Mouse (Mus musculus): ENCODE measurements around the gene Hecw2. TPM values are rescaled to one million over a fixed set of nuclear protein-coding genes. Genes with fewer than 3 reads are reported as not detected.

Gene Hecw2
- polyA plus RNA-seq, 1 experiment from 2014 or later, result 1.7 TPM

DNA sequence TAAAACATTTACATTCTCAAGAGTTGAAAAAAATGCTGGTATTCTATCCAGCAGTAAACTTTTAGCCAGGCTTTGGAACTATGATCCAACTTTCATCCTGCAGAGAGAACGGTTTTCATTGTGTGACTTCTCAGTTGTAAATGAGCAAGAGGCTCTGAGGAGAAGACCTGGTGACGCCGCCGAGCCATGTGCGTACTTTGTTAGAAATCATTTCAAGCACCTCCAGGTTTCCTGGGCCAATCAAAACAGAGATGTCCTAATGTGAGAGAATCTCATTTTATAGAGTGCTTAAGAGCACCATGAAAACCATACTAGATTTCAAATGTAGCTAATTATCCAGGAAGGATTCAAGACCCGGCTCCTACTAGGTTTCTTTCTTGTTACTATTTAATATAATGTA lies 398.7 kb downstream of the Hecw2 start:
- Histone ChIP-seq H3K27me3 (ENCODE audit: control insufficient read depth, insufficient read depth, low read length) (no peaks in the 10 kb centered on the region), H3K4me1 (ENCODE audit: control insufficient read depth, insufficient read depth, low read length) (no peaks in the 10 kb centered on the region), H3K36me3 (ENCODE audit: control insufficient read depth, insufficient read depth, low read length) (no peaks in the 10 kb centered on the region), H3K4me3 (ENCODE audit: low read depth, low read length) (no peak overlapping the region), H3K27ac (replicated peaks; ENCODE audit: low read depth, low read length) (no peak overlapping the region), H3K9me3 (ENCODE audit: control insufficient read depth, low read length) (no peaks in the 10 kb centered on the region), H3K4me2 (ENCODE audit: low read depth, severe bottlenecking) (no peak overlapping the region), H3K9ac (ENCODE audit: low read length) (no peak overlapping the region)
- WGBS, result 90% methylated on average over 6 of the region's 6 CpGs
- ATAC-seq (ENCODE audit: insufficient number of reproducible peaks, low FRiP score, low TSS enrichment, low read depth), result no peak
- DNase-seq (ENCODE audit: low spot score), result no peak

- Histone ChIP-seq H3K4me2 (ENCODE audit: low read depth, severe bottlenecking) (no peak overlapping the region), H3K4me3 (ENCODE audit: low read depth, low read length) (no peak overlapping the region), H3K4me1 (ENCODE audit: control insufficient read depth, insufficient read depth, low read length) (no peaks in the 10 kb centered on the region), H3K9ac (ENCODE audit: low read length) (no peak overlapping the region), H3K27ac (replicated peaks; ENCODE audit: low read depth, low read length) (no peak overlapping the region), H3K27me3 (ENCODE audit: control insufficient read depth, insufficient read depth, low read length) (no peaks in the 10 kb centered on the region), H3K36me3 (ENCODE audit: control insufficient read depth, insufficient read depth, low read length) (no peaks in the 10 kb centered on the region), H3K9me3 (ENCODE audit: control insufficient read depth, low read length) (no peaks in the 10 kb centered on the region)
- ATAC-seq (ENCODE audit: insufficient number of reproducible peaks, low FRiP score, low TSS enrichment, low read depth) (no peak), DNase-seq (ENCODE audit: low spot score) (no peak)
- 83% methylated on average over 4 of the region's 4 CpGs for WGBS
Observed at GRCm38 (mm10) chr1:53795591-53795990, 399.4 kb downstream of the Hecw2 start.

DNA sequence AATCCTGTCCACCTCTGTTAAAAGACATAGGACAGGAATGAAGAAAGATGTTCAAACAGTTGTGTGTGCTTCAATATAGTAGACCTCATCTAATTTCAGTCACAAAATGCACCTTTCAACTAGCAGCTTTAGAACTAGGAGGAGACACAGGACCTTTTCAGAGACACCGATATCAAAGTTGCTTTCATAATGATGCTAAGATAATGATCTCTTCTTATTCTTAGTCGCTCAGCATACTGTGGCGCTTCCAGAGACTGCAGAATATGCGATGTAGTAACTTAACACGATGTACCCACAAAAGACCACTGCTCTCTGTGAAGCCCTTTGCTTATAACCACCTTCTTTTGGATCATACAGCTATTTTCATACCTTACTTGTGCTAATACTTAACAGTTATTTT lies 399.9 kb downstream of the Hecw2 start:
- no peaks in the 10 kb centered on the region for H3K36me3 ChIP-seq (ENCODE audit: control insufficient read depth, insufficient read depth, low read length)
- no peak overlapping the region for H3K27ac ChIP-seq (replicated peaks; ENCODE audit: low read depth, low read length)
- 90% methylated on average over 5 of the region's 5 CpGs for WGBS
- no peak overlapping the region for H3K4me2 ChIP-seq (ENCODE audit: low read depth, severe bottlenecking)
- ATAC-seq (ENCODE audit: insufficient number of reproducible peaks, low FRiP score, low TSS enrichment, low read depth) (no peak), DNase-seq (ENCODE audit: low spot score) (no peak)
- no peaks in the 10 kb centered on the region for H3K27me3 ChIP-seq (ENCODE audit: control insufficient read depth, insufficient read depth, low read length)
- no peak overlapping the region for H3K9ac ChIP-seq (ENCODE audit: low read length)
- no peak overlapping the region for H3K4me3 ChIP-seq (ENCODE audit: low read depth, low read length)
- no peaks in the 10 kb centered on the region for H3K4me1 ChIP-seq (ENCODE audit: control insufficient read depth, insufficient read depth, low read length)
- no peaks in the 10 kb centered on the region for H3K9me3 ChIP-seq (ENCODE audit: control insufficient read depth, low read length)

- ATAC-seq (ENCODE audit: insufficient number of reproducible peaks, low FRiP score, low TSS enrichment, low read depth) (no peak), DNase-seq (ENCODE audit: low spot score) (no peak)
- Histone ChIP-seq H3K4me2 (ENCODE audit: low read depth, severe bottlenecking) (no peak overlapping the region), H3K27ac (replicated peaks; ENCODE audit: low read depth, low read length) (no peak overlapping the region), H3K36me3 (ENCODE audit: control insufficient read depth, insufficient read depth, low read length) (no peaks in the 10 kb centered on the region), H3K4me3 (ENCODE audit: low read depth, low read length) (no peak overlapping the region), H3K9me3 (ENCODE audit: control insufficient read depth, low read length) (no peaks in the 10 kb centered on the region), H3K4me1 (ENCODE audit: control insufficient read depth, insufficient read depth, low read length) (no peaks in the 10 kb centered on the region), H3K27me3 (ENCODE audit: control insufficient read depth, insufficient read depth, low read length) (no peaks in the 10 kb centered on the region), H3K9ac (ENCODE audit: low read length) (no peak overlapping the region)
- 83% methylated on average over 2 of the region's 2 CpGs for WGBS
Observed at GRCm38 (mm10) chr1:53794279-53794678, 400.7 kb downstream of the Hecw2 start.

DNA sequence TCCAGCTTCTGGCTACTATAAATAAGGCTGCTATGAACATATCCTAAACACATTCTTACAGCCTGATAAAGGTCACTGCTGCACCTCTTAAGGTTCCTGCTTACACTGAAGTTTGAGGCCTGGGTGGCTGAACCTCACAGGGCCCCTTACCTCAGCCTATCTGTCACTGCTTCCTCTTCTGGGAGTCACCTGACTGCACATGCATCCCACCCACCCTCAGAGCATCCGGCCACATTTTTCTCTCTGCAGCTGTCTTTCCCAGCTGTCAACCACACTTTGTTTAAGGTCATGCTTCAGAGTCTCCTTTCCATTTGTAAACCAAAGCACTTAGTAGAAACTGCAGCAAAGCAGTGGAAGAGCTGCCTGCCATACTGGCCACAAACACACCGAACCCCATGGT lies 403.6 kb downstream of the Hecw2 start:
- 89% methylated on average over 2 of the region's 2 CpGs for WGBS
- Histone ChIP-seq H3K27ac (replicated peaks; ENCODE audit: low read depth, low read length) (no peak overlapping the region), H3K9me3 (ENCODE audit: control insufficient read depth, low read length) (no peaks in the 10 kb centered on the region), H3K27me3 (ENCODE audit: control insufficient read depth, insufficient read depth, low read length) (no peaks in the 10 kb centered on the region), H3K36me3 (ENCODE audit: control insufficient read depth, insufficient read depth, low read length) (no peaks in the 10 kb centered on the region), H3K4me3 (ENCODE audit: low read depth, low read length) (no peak overlapping the region), H3K4me2 (ENCODE audit: low read depth, severe bottlenecking) (no peak overlapping the region), H3K4me1 (ENCODE audit: control insufficient read depth, insufficient read depth, low read length) (no peaks in the 10 kb centered on the region), H3K9ac (ENCODE audit: low read length) (no peak overlapping the region)
- no peak for ATAC-seq (ENCODE audit: insufficient number of reproducible peaks, low FRiP score, low TSS enrichment, low read depth)
- DNase-seq (ENCODE audit: low spot score), result no peak

DNA sequence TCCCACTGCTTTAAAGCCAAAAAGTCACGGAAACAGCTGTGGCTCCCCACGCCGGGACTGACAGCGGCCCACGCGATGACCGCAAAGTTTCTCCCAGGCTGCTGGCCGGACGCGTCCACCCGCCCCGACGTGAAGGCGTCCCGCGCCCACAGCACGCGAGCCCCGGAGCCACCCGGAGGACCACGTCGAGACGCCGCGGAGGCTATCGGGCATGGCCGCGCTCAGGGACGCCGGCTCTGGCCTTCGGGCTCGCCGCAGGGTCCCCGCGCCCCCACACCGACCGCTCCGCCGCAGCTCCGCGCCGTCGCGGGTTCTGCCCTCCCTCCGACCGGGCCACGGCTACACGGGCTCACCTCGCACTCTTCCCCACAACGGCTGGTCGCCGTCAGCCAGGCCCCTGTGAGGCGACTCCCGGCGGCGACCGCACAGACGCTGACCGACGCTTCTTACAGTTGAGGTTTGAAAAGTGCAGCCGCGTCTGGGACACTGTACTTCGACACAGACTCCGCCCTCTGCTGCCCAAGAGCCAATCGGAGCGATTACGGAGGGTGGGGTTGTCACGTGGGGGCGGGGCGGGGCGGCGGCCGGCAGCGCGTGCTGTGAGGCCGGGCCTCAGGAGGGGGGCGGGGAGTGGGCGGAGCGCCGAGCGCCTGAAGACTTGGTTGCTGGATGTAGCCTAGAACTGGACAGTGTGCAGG lies 410.1 kb downstream of the Hecw2 start, which contains the start of gene Stk17b:
Gene Stk17b (minus strand): TSS at position 504 of the 698 bp plus-strand sequence.
- Histone ChIP-seq H3K4me2 (ENCODE audit: low read depth, severe bottlenecking) (peak within 1 kb of the TSS; percentile 80), H3K9ac (ENCODE audit: low read length) (peak within 1 kb of the TSS; percentile 79), H3K4me1 (ENCODE audit: control insufficient read depth, insufficient read depth, low read length) (no peaks in the 10 kb centered on the region), H3K4me3 (ENCODE audit: low read depth, low read length) (peak within 1 kb of the TSS; percentile 80), H3K9me3 (ENCODE audit: control insufficient read depth, low read length) (no peaks in the 10 kb centered on the region), H3K27ac (replicated peaks; ENCODE audit: low read depth, low read length) (peak within 1 kb of the TSS; percentile 73; the same call in 1 of the 2 replicates), H3K36me3 (ENCODE audit: control insufficient read depth, insufficient read depth, low read length) (no peaks in the 10 kb centered on the region), H3K27me3 (ENCODE audit: control insufficient read depth, insufficient read depth, low read length) (no peaks in the 10 kb centered on the region)
- peak; percentile 99 for ATAC-seq (ENCODE audit: insufficient number of reproducible peaks, low FRiP score, low TSS enrichment, low read depth)
- peak; percentile 92 for DNase-seq (ENCODE audit: low spot score)
- under 1% methylated on average over 68 of the region's 81 CpGs for WGBS

DNA sequence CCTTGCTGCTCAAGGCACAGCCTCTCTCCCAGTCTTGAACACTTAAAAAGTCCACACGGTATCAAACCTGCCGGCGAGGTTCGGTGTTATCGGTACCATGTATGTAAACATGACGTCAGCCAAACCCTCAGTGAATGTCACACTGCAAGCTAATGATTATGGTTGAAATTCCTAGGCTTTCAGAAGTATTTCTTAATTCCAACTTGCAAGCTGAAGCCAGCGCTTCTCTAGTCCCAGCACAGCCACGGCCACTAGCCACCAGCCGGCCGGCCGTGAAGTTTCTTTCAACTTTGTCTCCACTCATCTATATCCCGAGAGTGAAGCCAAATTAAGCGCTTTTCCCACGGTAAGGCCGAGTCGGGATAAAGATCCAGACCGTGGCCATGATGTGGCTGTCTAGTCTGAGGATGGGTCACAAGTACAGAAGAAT lies 410.7 kb downstream of the Hecw2 start:
- DNase-seq (ENCODE audit: low spot score) (peak; percentile 60), ATAC-seq (ENCODE audit: insufficient number of reproducible peaks, low FRiP score, low TSS enrichment, low read depth) (peak; percentile 6; the same call in 1 of the 2 replicates)
- Histone ChIP-seq H3K9me3 (ENCODE audit: control insufficient read depth, low read length) (no peaks in the 10 kb centered on the region), H3K27me3 (ENCODE audit: control insufficient read depth, insufficient read depth, low read length) (no peaks in the 10 kb centered on the region), H3K9ac (ENCODE audit: low read length) (peak overlapping the region; percentile 79), H3K4me1 (ENCODE audit: control insufficient read depth, insufficient read depth, low read length) (no peaks in the 10 kb centered on the region), H3K4me3 (ENCODE audit: low read depth, low read length) (peak overlapping the region; percentile 80), H3K36me3 (ENCODE audit: control insufficient read depth, insufficient read depth, low read length) (no peaks in the 10 kb centered on the region), H3K27ac (replicated peaks; ENCODE audit: low read depth, low read length) (no peak overlapping the region), H3K4me2 (ENCODE audit: low read depth, severe bottlenecking) (peak overlapping the region; percentile 80)
- WGBS, result under 1% methylated on average over 17 of the region's 17 CpGs

GRCm38 (mm10) chr1:53782956-53783355 lies 412.0 kb downstream of the Hecw2 start:
- Histone ChIP-seq H3K27me3 (ENCODE audit: control insufficient read depth, insufficient read depth, low read length) (no peaks in the 10 kb centered on the region), H3K4me3 (ENCODE audit: low read depth, low read length) (no peak overlapping the region), H3K4me2 (ENCODE audit: low read depth, severe bottlenecking) (no peak overlapping the region), H3K9ac (ENCODE audit: low read length) (no peak overlapping the region), H3K9me3 (ENCODE audit: control insufficient read depth, low read length) (no peaks in the 10 kb centered on the region), H3K36me3 (ENCODE audit: control insufficient read depth, insufficient read depth, low read length) (no peaks in the 10 kb centered on the region), H3K4me1 (ENCODE audit: control insufficient read depth, insufficient read depth, low read length) (no peaks in the 10 kb centered on the region), H3K27ac (replicated peaks; ENCODE audit: low read depth, low read length) (no peak overlapping the region)
- DNase-seq (ENCODE audit: low spot score) (no peak), ATAC-seq (ENCODE audit: insufficient number of reproducible peaks, low FRiP score, low TSS enrichment, low read depth) (no peak)
- 98% methylated on average over 1 of the region's 1 CpGs for WGBS

DNA sequence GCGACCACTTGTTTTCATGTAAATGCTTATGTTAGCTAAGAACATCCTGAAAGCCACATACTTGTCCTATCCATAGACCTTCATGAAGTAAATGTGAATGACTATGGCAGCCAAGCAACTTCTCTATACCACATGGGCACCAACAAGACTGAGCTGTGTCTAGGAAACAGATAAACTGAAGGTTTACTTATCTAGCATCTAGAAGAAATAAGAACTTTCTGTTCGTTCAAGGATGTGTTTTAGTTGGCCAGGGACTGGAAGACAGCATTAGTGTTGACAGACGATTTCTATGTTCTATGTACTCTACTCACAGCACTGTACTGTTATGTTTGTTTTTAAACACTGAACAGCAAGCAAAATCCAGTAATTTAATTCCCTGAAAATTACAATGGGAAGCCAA lies 412.9 kb downstream of the Hecw2 start:
- no peak for ATAC-seq (ENCODE audit: insufficient number of reproducible peaks, low FRiP score, low TSS enrichment, low read depth)
- H3K9me3 ChIP-seq (ENCODE audit: control insufficient read depth, low read length), result no peaks in the 10 kb centered on the region
- H3K27me3 ChIP-seq (ENCODE audit: control insufficient read depth, insufficient read depth, low read length), result no peaks in the 10 kb centered on the region
- H3K27ac ChIP-seq (replicated peaks; ENCODE audit: low read depth, low read length), result no peak overlapping the region
- H3K36me3 ChIP-seq (ENCODE audit: control insufficient read depth, insufficient read depth, low read length), result no peaks in the 10 kb centered on the region
- DNase-seq (ENCODE audit: low spot score), result no peak
- no peak overlapping the region for H3K9ac ChIP-seq (ENCODE audit: low read length)
- 90% methylated on average over 3 of the region's 3 CpGs for WGBS
- no peaks in the 10 kb centered on the region for H3K4me1 ChIP-seq (ENCODE audit: control insufficient read depth, insufficient read depth, low read length)
- no peak overlapping the region for H3K4me3 ChIP-seq (ENCODE audit: low read depth, low read length)
- H3K4me2 ChIP-seq (ENCODE audit: low read depth, severe bottlenecking), result no peak overlapping the region
